Mouse (Mus musculus) cerebellum, postnatal 10 days (tissue): Measurements from ENCODE around the gene Ces1d.
A peak's percentile ranks its signal among the peaks of the same experiment; 100 is the strongest.
"Not testable (repeated sequence)": the region's sequence is repeated elsewhere in the genome, so short reads cannot be mapped to it uniquely, and the experiment has no call there.

Source experiments
- DNase-seq, 2 experiments: peaks; one replicate each; pipeline ENCODE4 v3.0.0; 2021; ENCODE audit warnings: mixed read lengths in 2 of 2

Ces1d gene

GRCm38 (mm10) chr8:93197685-93198525 lies at the start of gene Ces1d:
Ces1d (minus strand) TSS chr8:93197838.
- DNase-seq: no peak

- no peak for DNase-seq
Observed at GRCm38 (mm10) chr8:93246057-93246456, 48.4 kb upstream of the Ces1d start.

- DNase-seq: no peak
Observed at GRCm38 (mm10) chr8:93239884-93240283, 42.2 kb upstream of the Ces1d start.

- DNase-seq: no peak
Observed at GRCm38 (mm10) chr8:93235681-93236080, 38.0 kb upstream of the Ces1d start.

- DNase-seq: no peak
Observed at GRCm38 (mm10) chr8:93234706-93235105, 37.1 kb upstream of the Ces1d start.

GRCm38 (mm10) chr8:93234068-93234467 lies 36.4 kb upstream of the Ces1d start:
- no peak for DNase-seq

- DNase-seq: no peak
Observed at GRCm38 (mm10) chr8:93229446-93229845, 31.8 kb upstream of the Ces1d start, which contains the start of gene Ces1e. Ces1e (minus strand) TSS chr8:93229619.

- DNase-seq: no peak
Observed at GRCm38 (mm10) chr8:93228673-93229370, 31.2 kb upstream of the Ces1d start.

- not testable (repeated sequence) for DNase-seq
Observed at GRCm38 (mm10) chr8:93226471-93226870, 28.8 kb upstream of the Ces1d start.

- no peak for DNase-seq
Observed at GRCm38 (mm10) chr8:93221896-93222295, 24.3 kb upstream of the Ces1d start.

GRCm38 (mm10) chr8:93217867-93218266 lies 20.2 kb upstream of the Ces1d start:
- peak in 1 of 2 experiments; percentile 7 for DNase-seq

GRCm38 (mm10) chr8:93217375-93217774 lies 19.7 kb upstream of the Ces1d start:
- no peak for DNase-seq

- DNase-seq: no peak
Observed at GRCm38 (mm10) chr8:93211091-93211490, 13.5 kb upstream of the Ces1d start.

- DNase-seq: peak; percentile 22 to 34
Observed at GRCm38 (mm10) chr8:93199146-93199545, 1.5 kb upstream of the Ces1d start.

GRCm38 (mm10) chr8:93196436-93196835 lies 1.2 kb downstream of the Ces1d start:
- DNase-seq: no peak

- DNase-seq: no peak
Observed at GRCm38 (mm10) chr8:93180581-93181129, 17.0 kb downstream of the Ces1d start.

- no peak for DNase-seq
Observed at GRCm38 (mm10) chr8:93176593-93176992, 21.0 kb downstream of the Ces1d start.

- DNase-seq: no peak
Observed at GRCm38 (mm10) chr8:93174554-93174953, 23.1 kb downstream of the Ces1d start.

- DNase-seq: no peak
Observed at GRCm38 (mm10) chr8:93171846-93172590, 25.6 kb downstream of the Ces1d start.

- DNase-seq: no peak
Observed at GRCm38 (mm10) chr8:93163363-93163762, 34.3 kb downstream of the Ces1d start.

- peak; percentile 33 to 41 for DNase-seq
Observed at GRCm38 (mm10) chr8:93151401-93151800, 46.2 kb downstream of the Ces1d start.

- DNase-seq: no peak
Observed at GRCm38 (mm10) chr8:93147331-93147730, 50.3 kb downstream of the Ces1d start.

GRCm38 (mm10) chr8:93140696-93141095 lies 56.9 kb downstream of the Ces1d start:
- DNase-seq: peak; percentile 70 to 77
